Mouse (Mus musculus): ENCODE data around the gene Lrrfip1.

GRCm38 (mm10) chr1:91055744-91056143 lies 57.2 kb downstream of the Lrrfip1 start:
- TF ChIP-seq POLR2A (IDR thresholded peaks at IDR 0.05; ENCODE audit: borderline replicate concordance, control insufficient read depth, low read depth, low read length): no peak
- peak; percentile 1; the same call in 1 of the 2 replicates for TF ChIP-seq CTCF (IDR thresholded peaks at IDR 0.05; ENCODE audit: control insufficient read depth, insufficient read depth, low read length)

Measured in bone marrow, adult 2 months (tissue).